Mouse (Mus musculus): Measurements from ENCODE around the gene Efcab1.
"Not testable (repeated sequence)": the region's sequence is repeated elsewhere in the genome, so short reads cannot be mapped to it uniquely, and the experiment has no call there.

DNA sequence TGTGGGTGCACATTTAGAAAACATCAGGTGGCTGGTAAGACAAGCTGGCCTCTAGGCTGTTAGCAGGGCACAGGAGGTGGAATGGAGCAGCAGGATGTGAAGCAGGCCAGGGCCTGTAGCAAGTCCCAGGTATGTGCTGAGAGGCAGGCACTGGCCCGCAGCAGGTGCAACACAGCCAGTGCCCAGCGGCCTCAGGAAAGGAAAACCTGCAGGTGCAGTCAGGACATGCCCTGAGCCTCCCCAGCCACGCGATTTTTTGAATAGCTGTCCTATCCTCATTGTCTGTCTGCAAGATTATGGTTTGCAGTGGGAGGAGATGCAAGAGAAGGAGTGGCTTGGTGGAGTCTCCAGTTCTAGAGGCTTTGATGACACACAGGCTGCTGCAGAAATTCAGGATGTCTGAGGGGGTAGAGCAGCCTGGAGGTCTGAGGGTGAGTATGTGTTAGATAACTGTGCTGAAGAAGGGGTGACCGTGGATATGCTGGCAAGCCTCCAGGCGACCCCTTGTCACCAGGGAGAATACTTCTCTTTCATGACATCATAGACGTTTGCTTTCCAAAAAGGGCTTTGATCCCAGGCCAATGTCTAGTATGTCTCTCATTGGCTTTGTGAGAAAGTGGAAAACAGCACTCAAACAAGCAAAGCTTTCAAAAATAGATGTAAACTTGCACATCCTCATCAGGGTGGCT lies 30.2 kb downstream of the Efcab1 start:
- not testable (repeated sequence) for TF ChIP-seq CTCF (IDR thresholded peaks at IDR 0.05; ENCODE audit: extremely low read depth, insufficient read depth, insufficient read length, insufficient replicate concordance); POLR2A (IDR thresholded peaks at IDR 0.05; ENCODE audit: low read depth, low read length)

Data from spleen, adult 2 months (tissue).